Mouse (Mus musculus): ENCODE data around the gene Sema3e. TPM values are rescaled to one million over a fixed set of nuclear protein-coding genes. Genes with fewer than 3 reads are reported as not detected.

Sema3e gene
- polyA plus RNA-seq, 1 experiment from 2014 or later: 5.5 TPM

DNA sequence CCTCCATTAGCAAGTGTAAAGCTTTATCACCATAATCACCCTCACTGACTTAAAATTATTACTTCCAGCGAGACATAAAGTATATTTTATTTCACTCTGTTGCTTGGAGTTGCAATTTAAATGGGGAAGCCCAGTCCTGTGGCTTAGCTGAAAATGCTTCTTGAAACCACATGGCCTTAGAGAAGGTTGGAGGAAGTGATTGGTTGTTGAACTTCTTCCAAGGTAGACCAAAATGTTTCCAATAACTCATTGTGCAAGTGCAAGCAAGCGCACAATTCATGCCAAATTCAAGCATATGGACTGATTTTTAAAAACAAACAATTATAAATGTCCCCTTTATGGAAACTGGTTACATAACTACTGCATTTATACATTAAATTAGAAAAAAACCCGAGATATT is 206.0 kb downstream of the Sema3e start:
- 63% methylated on average over 3 of the region's 3 CpGs for WGBS
- Histone ChIP-seq H3K27ac (no peak overlapping the region), H3K27me3 (no peaks in the 10 kb centered on the region), H3K9ac (no peak overlapping the region), H3K9me3 (no peaks in the 10 kb centered on the region), H3K4me3 (no peak overlapping the region), H3K4me2 (replicated peaks) (no peak overlapping the region), H3K36me3 (no peaks in the 10 kb centered on the region), H3K4me1 (0 out of 2 replicates have a peak, but pooled peaks cover 3% of the 10 kb centered on the region)
- no peak for ATAC-seq (ENCODE audit: low FRiP score, low read depth)

DNA sequence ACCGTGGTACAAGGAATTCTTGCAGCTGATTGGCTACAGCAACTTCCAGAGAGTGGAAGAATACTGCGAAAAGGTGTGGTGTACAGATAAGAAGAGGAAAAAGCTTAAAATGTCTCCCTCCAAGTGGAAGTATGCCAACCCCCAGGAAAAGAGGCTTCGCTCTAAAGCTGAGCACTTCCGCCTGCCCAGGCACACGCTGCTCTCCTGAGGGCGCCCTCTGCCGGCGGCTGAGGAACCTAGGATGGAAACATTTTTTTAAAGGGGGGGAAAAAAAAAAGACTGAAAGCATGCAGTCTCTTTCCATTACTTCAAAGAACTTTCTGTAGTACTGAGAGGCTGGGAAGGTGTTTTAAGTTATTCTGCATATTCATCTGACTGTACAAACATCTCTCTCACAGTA is 227.5 kb downstream of the Sema3e start:
- Histone ChIP-seq H3K9ac (no peak overlapping the region), H3K27ac (no peak overlapping the region), H3K9me3 (no peaks in the 10 kb centered on the region), H3K4me2 (replicated peaks) (no peak overlapping the region), H3K4me1 (no peaks in the 10 kb centered on the region), H3K4me3 (no peak overlapping the region), H3K36me3 (no peaks in the 10 kb centered on the region), H3K27me3 (no peaks in the 10 kb centered on the region)
- no peak for ATAC-seq (ENCODE audit: low FRiP score, low read depth)
- WGBS: 47% methylated on average over 8 of the region's 8 CpGs

DNA sequence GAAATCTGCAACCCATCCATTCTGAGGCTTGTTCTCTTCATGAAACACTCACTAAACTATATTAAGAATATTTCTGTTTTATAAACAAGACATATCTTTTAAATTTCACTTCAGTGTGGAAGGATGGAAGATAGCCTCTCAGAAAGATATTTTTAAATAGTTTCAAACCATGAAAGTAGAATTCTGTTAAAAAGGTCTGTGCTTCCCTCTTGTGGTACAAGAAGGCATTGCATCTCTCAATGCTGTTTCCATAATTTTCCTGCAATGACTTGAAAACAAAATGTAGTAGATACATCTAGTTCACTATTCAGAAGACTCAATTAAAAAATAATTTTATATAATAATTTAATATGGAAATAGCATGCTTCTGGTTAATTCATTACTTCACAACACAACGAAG is 228.3 kb downstream of the Sema3e start:
- H3K9me3 ChIP-seq: no peaks in the 10 kb centered on the region
- no peak overlapping the region for H3K4me3 ChIP-seq
- H3K27me3 ChIP-seq: no peaks in the 10 kb centered on the region
- no peaks in the 10 kb centered on the region for H3K36me3 ChIP-seq
- H3K4me1 ChIP-seq: no peaks in the 10 kb centered on the region
- WGBS: 77% methylated on average over 1 of the region's 1 CpGs
- no peak overlapping the region for H3K4me2 ChIP-seq (replicated peaks)
- ATAC-seq (ENCODE audit: low FRiP score, low read depth): no peak
- H3K9ac ChIP-seq: no peak overlapping the region
- no peak overlapping the region for H3K27ac ChIP-seq

DNA sequence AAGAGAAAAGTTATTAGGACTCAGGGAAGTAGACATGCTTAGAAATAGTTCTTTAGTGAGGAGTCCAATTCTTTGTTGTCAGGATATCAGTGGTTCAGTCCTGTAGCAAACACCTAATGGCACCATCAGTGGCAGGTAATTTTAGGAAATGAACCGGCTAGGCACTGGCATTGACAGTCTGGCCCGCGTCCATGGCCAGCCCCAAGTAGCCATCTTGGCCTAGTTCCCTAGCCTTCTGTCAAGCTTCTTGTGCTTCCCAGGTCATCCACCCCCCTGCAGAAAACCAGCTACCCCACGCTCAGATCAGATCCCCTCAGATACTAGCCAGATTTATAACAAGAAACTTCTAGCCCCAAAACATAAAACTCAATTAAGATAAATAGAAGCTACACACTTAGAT is 235.1 kb downstream of the Sema3e start:
- no peak overlapping the region for H3K27ac ChIP-seq
- no peak for ATAC-seq (ENCODE audit: low FRiP score, low read depth)
- 90% methylated on average over 4 of the region's 4 CpGs for WGBS
- H3K4me2 ChIP-seq (replicated peaks): no peak overlapping the region
- no peaks in the 10 kb centered on the region; the same call in 1 of the 2 replicates for H3K9me3 ChIP-seq
- no peak overlapping the region for H3K9ac ChIP-seq
- H3K4me3 ChIP-seq: no peak overlapping the region
- H3K4me1 ChIP-seq: no peaks in the 10 kb centered on the region
- H3K27me3 ChIP-seq: no peaks in the 10 kb centered on the region
- H3K36me3 ChIP-seq: no peaks in the 10 kb centered on the region

DNA sequence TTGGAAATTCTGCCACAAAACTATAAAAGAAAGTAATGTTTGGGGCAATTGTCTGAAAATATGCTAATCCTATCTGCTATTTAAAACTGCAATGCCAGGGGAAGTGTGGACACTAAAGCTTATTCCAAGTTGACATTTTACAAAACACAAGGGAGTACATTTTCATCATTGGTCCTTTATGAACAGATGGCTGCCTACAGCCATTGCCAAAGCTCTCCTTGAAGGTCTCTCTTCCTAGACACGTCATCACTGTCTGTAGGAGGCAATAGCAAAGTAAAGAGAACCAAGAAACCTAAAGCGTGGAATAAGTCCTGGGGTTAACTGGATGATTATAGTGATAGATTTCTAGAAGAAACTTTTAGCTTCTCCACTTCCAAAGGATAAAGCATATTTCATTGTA is 242.3 kb downstream of the Sema3e start:
- WGBS: 71% methylated on average over 2 of the region's 2 CpGs
- H3K4me1 ChIP-seq: no peaks in the 10 kb centered on the region
- H3K9me3 ChIP-seq: no peaks in the 10 kb centered on the region
- no peak overlapping the region for H3K9ac ChIP-seq
- ATAC-seq (ENCODE audit: low FRiP score, low read depth): no peak
- no peak overlapping the region for H3K4me3 ChIP-seq
- no peaks in the 10 kb centered on the region for H3K27me3 ChIP-seq
- no peak overlapping the region for H3K27ac ChIP-seq
- no peak overlapping the region for H3K4me2 ChIP-seq (replicated peaks)
- H3K36me3 ChIP-seq: no peaks in the 10 kb centered on the region

Other genes with a start within 250 kb of the Sema3e start
- gene Speer3, start 233.7 kb upstream of the Sema3e start, polyA plus RNA-seq (2015; fragmentation: Nextera tagmentation; extraction: Ambion mirVana): not detected in 2 replicates

Measured in limb, embryonic 13.5 days (tissue).